Comparison of ENCODE assay signal across 1 mouse cellular context in the genomic region with DNA sequence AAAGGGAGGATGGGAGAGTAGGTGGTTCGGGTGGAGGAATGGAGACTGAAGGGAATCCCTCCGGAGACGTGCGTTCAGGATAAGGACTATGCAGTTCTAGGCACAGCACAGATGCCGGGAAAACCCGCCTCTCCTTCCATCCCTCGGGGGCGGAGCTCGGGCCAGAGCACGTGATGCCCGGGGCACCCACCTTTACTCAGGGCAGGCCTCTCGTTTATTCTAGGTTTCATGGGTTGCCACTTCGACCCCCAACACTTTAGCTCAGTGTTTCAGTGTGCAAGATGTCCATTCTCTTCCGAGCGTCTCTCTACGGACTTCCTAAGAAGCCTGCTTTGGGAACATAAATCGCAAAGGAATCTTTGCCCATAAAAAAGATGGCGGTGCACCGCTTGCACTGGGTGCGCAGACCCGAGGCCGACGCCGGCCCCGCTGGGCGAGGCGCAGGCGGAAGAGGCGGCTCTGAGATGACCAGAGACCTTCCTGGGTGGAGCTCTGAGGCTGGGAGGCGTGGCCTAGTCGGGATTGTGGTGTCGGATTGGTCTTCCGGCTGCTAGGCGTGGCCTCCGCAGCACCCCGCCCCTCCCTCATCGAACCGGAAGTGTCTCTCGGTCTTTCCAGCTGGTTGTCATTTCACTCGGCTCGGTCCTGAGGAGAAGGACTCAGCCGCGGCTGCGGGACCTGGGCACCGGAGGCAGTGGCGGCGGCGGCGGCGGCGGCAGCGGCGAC.
TF ChIP-seq lines count a peak whose summit lies in the region.

No protein-coding gene starts in this region.

TF ChIP-seq in CH12.LX, 34 proteins besides CTCF, POLR2A, EP300 and RAD21 (continued from another document):
- TF ChIP-seq ETS1 (conservative IDR thresholded peaks at IDR 0.05; ENCODE audit: low read depth, low read length) (peak; percentile 28), NRF1 (IDR thresholded peaks at IDR 0.05; ENCODE audit: low read depth, low read length) (peak; percentile 87), USF1 (IDR thresholded peaks at IDR 0.05; ENCODE audit: low read depth, low read length) (peak; percentile 95), HCFC1 (IDR thresholded peaks at IDR 0.05; ENCODE audit: low read depth, low read length) (peak; percentile 92), TBP (conservative IDR thresholded peaks at IDR 0.05; ENCODE audit: low read depth, low read length) (peak; percentile 73), GABPA (IDR thresholded peaks at IDR 0.05; ENCODE audit: insufficient replicate concordance, low read depth, low read length) (no peak; the same call in 1 of the 2 replicates), KAT2A (IDR thresholded peaks at IDR 0.05; ENCODE audit: insufficient replicate concordance, low read length) (peak; percentile 74; the same call in 1 of the 2 replicates), CHD2 (IDR thresholded peaks at IDR 0.05; ENCODE audit: low read length) (no peak), PAX5 (IDR thresholded peaks at IDR 0.05; ENCODE audit: low read length) (no peak), UBTF (IDR thresholded peaks at IDR 0.05; ENCODE audit: low read depth, low read length) (no peak; the same call in 1 of the 2 replicates), USF2 (conservative IDR thresholded peaks at IDR 0.05; ENCODE audit: low read depth, low read length) (peak; percentile 95), ZNF384 (IDR thresholded peaks at IDR 0.05; ENCODE audit: low read depth, low read length) (no peak; the same call in 1 of the 2 replicates), ZKSCAN1 (IDR thresholded peaks at IDR 0.05; ENCODE audit: borderline replicate concordance, low read depth, low read length) (no peak), MEF2A (IDR thresholded peaks at IDR 0.05; ENCODE audit: borderline replicate concordance, low read depth, low read length) (peak; percentile 46; the same call in 1 of the 2 replicates), JUN (IDR thresholded peaks at IDR 0.05; ENCODE audit: insufficient read depth, low read depth, low read length) (no peak), CHD1 (IDR thresholded peaks at IDR 0.05; ENCODE audit: low read depth, low read length) (no peak), ZC3H11A (IDR thresholded peaks at IDR 0.05; ENCODE audit: low read depth, low read length) (no peak), POLR2AphosphoS2 (IDR thresholded peaks at IDR 0.05; ENCODE audit: low read depth, low read length) (peak; percentile 67; the same call in 1 of the 2 replicates), E2F4 (IDR thresholded peaks at IDR 0.05; ENCODE audit: insufficient replicate concordance, low read depth, low read length) (0 out of 2 replicates have a peak, but pooled peaks have one; percentile 25)
TF ChIP-seq in CH12.LX: peak in this region for 20.
